Mouse (Mus musculus) retina, embryonic 14.5 days (tissue): ENCODE results near the gene Krtap13-1.
"Not testable (repeated sequence)": the region's sequence is repeated elsewhere in the genome, so short reads cannot be mapped to it uniquely, and the experiment has no call there.

Experiments
- DNase-seq: peaks from one replicate; pipeline ENCODE4 v3.0.0-alpha.2; 2015; ENCODE audit warnings: low spot score

Krtap13-1 gene

DNA sequence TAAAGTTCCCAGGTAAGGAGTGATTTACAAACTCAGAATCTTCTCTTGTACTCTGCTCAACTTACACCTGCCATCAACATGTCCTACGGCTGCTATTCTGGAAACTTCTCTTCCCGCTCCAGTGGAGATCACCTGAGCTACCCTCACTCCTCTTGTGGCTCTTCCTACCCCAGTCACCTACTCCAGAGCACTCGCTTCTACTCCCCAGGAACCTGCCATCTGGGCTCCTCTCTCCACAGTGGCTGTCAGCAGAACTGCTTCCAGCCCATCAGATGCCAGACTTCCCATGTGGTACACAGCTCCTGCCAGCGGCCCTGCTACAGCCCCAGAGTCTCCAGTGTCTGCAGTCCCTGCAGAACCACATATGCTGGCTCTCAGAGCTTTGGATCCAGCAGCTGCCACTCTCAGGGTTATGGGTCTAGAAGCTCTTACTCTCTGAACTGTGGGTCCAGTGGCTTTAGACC is at the start of gene Krtap13-1:
TSS of gene Krtap13-1 (plus strand) at position 51 of the 464 bp plus-strand sequence.
- DNase-seq, result no peak

GRCm38 (mm10) chr16:88679099-88679498 is 49.6 kb upstream of the Krtap13-1 start:
- no peak for DNase-seq

GRCm38 (mm10) chr16:88681282-88681681 is 47.4 kb upstream of the Krtap13-1 start:
- no peak for DNase-seq

DNA sequence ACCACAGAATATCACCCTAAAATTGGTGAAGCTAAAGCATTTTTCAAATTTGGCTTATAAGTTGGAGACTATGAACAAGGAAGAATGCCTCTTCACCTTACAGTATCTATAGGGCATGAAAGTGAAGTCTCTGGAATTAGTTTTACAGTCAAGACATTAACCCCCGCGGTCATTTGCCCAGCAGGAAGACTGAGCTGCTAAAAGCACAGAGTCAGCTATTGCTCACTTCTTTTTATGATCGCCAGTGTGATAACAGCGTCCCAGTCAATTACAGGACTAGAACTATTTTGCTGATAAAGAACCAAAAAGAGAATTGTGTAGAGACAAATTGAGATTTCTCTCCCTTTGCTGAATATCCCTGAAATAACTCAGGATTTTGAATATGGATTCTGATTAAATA is 32.4 kb upstream of the Krtap13-1 start:
- DNase-seq, result no peak

DNA sequence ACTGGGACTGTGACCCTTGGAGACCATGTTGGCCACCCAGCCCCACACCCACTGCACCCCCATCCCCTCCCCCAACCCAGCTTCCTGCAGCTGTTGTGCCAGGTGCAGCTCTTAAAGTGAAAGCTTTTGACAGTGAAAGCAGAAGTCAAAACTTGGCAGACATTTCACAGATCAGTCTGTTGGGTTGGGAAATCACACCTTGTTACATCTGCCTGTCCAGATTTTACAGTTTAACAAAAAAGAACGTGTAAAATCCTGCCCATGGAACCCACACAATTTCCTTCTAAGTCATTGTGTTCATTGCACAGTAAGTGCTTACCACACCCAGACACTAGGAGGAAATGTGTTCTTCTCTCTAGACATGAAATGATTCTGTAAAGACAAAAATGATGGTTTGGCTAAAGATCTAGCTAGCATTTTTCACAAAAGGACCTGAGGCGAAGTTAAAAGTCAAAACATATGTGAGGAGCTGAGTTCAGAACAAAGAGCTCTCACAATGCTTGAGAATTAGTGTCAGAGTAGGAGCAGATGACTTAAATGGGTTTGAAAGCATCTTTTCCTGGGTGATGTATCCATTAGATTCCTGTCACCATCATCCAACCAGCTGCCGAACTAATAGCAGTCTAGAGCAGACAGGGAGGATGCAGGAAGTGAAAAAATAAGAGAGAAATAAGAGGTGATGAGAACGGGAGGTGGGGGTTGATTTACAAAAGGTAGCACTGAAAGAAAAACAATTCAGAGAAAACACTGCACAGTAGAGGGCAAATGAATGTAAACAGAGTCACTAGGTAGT is 27.4 kb upstream of the Krtap13-1 start:
- no peak for DNase-seq

- DNase-seq, result no peak
These were observed 21.1 kb upstream of the Krtap13-1 start, which contains the start of gene 2310061N02Rik for GRCm38 (mm10) chr16:88707496-88708012. 2310061N02Rik (minus strand) TSS chr16:88707962.

DNA sequence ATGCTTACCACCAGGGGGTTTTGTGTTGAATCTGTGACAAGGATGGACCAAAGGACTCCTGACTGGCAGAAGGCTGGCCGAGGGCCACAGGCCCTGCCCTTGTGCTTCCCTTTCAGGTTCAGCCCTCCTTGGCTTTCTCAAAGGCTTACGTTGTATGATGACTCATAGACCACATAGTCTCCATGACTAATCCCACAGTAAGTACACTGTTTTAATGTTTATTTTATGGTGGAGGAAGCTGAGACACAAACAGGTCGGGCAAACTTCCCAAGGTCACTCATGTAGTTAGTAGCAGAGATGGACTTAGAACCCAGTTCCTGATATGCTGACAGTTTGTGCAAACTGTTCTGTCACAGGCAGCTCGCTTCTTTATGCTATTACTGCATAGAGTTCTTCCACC is 17.9 kb upstream of the Krtap13-1 start:
- DNase-seq, result no peak

- no peak for DNase-seq
These were observed 17.4 kb upstream of the Krtap13-1 start for GRCm38 (mm10) chr16:88711245-88711644.

DNA sequence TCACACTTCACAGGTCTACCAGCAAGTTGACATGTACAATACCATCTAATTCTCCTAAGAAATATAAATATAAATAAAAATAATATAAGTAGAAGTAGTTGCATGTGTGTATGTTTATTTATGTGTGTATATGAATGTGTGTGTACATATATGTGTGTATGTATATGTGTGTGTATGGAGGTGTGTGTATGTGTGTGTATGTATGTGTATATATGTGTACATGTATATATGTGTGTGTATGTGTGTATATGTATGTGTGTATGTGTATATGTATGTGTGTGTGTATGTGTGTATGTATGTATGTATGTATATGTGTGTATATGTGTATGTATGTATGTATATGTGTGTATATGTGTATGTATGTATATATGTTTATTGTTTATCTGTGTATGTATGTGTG is 12.1 kb upstream of the Krtap13-1 start:
- DNase-seq, result no peak

- no peak for DNase-seq
These were observed 8.6 kb upstream of the Krtap13-1 start for GRCm38 (mm10) chr16:88720031-88720430.

DNA sequence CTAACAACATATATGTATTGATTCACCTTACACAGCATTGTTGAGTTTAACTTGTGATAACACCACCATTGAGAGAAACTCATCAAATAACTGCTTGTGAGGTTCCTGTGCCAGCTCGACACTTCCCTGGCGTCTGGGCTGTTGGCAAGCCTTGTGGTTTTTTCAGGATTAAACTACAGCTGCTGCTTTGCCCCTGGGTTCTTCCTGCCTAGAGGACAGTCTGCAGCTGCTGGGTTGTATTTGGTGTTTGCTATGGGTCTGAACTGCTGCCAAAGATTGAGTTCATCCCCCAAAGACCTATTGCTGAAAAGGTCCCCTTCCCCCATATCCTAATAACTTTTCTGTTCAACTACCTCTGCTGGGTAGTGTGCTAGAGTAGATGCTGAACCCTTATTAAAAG is 6.7 kb downstream of the Krtap13-1 start:
- DNase-seq, result no peak

DNA sequence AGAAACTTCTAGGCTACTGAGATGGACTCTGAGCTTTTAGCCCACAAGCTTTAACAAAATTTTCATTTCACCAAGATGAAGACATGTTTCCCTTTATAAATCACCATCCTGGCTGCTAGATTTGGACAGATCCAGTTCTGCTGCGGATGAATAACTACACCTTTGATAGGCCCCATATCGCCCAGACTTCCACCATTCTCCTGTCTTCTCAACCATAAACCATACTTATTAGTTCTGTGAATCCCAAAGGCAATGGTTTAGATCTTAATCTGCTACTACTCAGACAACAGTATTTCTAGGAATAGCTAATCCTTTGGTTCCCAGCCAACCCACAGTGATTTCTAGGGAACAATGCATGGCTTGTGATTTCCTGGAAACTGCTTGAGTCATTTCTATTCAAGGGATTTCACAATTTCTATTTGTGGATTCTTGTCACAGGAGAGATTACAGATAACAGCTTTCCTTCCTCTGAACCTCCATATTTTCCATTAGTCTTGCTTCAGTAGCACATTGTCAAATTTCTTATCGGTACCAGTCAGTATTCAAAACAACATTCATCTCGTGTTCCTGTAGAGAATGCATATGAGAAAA is 16.2 kb downstream of the Krtap13-1 start:
- DNase-seq, result no peak

DNA sequence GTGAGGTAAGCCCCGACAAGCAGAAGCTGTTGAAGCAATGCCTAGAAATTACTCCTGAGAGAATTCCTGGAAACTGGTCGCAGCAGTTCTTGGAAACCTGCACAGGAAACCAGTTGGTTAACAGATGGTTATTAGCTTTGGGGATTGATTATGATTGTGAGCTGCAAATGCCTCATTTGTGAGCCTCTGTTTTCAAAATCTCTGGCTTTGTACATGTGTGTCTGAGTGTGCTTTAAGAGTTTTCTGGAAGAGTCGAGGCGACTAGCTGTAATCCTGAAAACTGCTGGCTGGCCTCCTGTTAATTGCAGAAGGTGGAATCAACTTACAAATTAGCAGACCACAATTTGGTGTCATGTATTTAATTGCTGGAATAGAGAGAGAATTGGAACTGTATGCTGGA is 19.3 kb downstream of the Krtap13-1 start:
- DNase-seq, result no peak

DNA sequence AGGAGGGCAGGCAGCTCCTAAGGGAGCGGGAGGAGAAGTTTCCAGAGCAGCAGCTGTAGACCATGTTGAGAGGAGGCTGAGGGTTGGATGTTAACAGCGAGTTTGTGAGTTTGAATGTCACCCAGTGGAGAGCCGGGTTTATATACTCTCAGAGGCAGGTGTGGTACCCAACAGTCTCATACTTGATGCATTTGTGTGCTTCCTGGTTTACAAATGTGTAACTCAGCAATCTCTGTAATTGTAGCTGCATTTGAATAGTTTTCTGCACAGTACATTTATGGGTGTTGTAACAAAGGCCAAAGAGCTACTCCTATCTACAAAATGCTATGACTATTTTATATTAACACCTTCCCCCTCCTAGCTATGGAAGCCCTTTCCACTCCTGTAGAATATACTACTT is 22.9 kb downstream of the Krtap13-1 start, which contains the start of gene Krtap13:
TSS of gene Krtap13 (minus strand) at position 101 of the 400 bp plus-strand sequence.
- DNase-seq, result not testable (repeated sequence)

GRCm38 (mm10) chr16:88758547-88758946 is 29.9 kb downstream of the Krtap13-1 start, which contains the start of gene 2310034C09Rik:
2310034C09Rik (plus strand) TSS chr16:88758847.
- DNase-seq, result not testable (repeated sequence)

GRCm38 (mm10) chr16:88774106-88774505 is 45.4 kb downstream of the Krtap13-1 start, which contains the start of gene 2310057N15Rik:
2310057N15Rik (minus strand) TSS chr16:88774206.
- DNase-seq, result no peak

- DNase-seq, result no peak
These were observed 48.9 kb downstream of the Krtap13-1 start, which contains the start of gene Gm5965 for GRCm38 (mm10) chr16:88777596-88777995. Gm5965 (plus strand) TSS chr16:88777896.
